Mouse (Mus musculus): ENCODE measurements around the gene Snx30. TPM values are rescaled to one million over a fixed set of nuclear protein-coding genes. Genes with fewer than 3 reads are reported as not detected.

The Snx30 gene
- total and polyA plus RNA-seq, 3 experiments, result 4.2 to 8.6 TPM; not detected in 1

- no peaks in the 10 kb centered on the region for H3K9me3 ChIP-seq (replicated peaks; ENCODE audit: insufficient read depth, low read length)
- no peak for DNase-seq (ENCODE audit: low read depth, low spot score)
- H3K36me3 ChIP-seq (ENCODE audit: control insufficient read depth in 1 of 2, insufficient read depth in 2 of 2, low read length in 2 of 2), result peaks cover 0 to 17% of the 10 kb centered on the region in 2 experiments; a peak in 3 of 4 replicates
- H3K4me3 ChIP-seq (ENCODE audit: control insufficient read depth in 1 of 2, insufficient read depth in 1 of 2, low read depth in 2 of 2, low read length in 2 of 2), result no peak overlapping the region
- H3K27me3 ChIP-seq (ENCODE audit: control insufficient read depth in 1 of 2, insufficient read depth in 2 of 2, low read length in 2 of 2), result no peaks in the 10 kb centered on the region
- no peaks in the 10 kb centered on the region for H3K79me2 ChIP-seq (ENCODE audit: control insufficient read depth, insufficient read depth, low read length, poor library complexity)
- no peak overlapping the region for H3K9ac ChIP-seq (ENCODE audit: control insufficient read depth, low read depth, low read length, poor library complexity, severe bottlenecking)
- H3K27ac ChIP-seq (ENCODE audit: control insufficient read depth, low read depth, low read length), result no peak overlapping the region
- TF ChIP-seq ZC3H11A (IDR thresholded peaks at IDR 0.05; ENCODE audit: low read depth, low read length), result no peak
- TF ChIP-seq MAFK (IDR thresholded peaks at IDR 0.05; ENCODE audit: borderline replicate concordance, low read depth, low read length), result no peak
- TF ChIP-seq ZNF384 (IDR thresholded peaks at IDR 0.05; ENCODE audit: low read depth, low read length), result no peak
- TF ChIP-seq USF2 (IDR thresholded peaks at IDR 0.05; ENCODE audit: borderline replicate concordance in 1 of 2, insufficient read depth in 1 of 2, low read depth in 1 of 2, low read length in 2 of 2), result no peak
- no peak for TF ChIP-seq MEF2A (IDR thresholded peaks at IDR 0.05; ENCODE audit: extremely low read depth, insufficient replicate concordance, low read depth, low read length, poor library complexity, severe bottlenecking)
- no peak for TF ChIP-seq MXI1 (IDR thresholded peaks at IDR 0.05; ENCODE audit: low read depth, low read length)
- TF ChIP-seq ZMIZ1 (IDR thresholded peaks at IDR 0.05; ENCODE audit: low read depth, low read length), result no peak
- TF ChIP-seq NELFE (IDR thresholded peaks at IDR 0.05; ENCODE audit: low read depth, low read length), result no peak
- no peak for TF ChIP-seq POLR2AphosphoS2 (IDR thresholded peaks at IDR 0.05; ENCODE audit: low read length)
- H3K4me1 ChIP-seq (ENCODE audit: control insufficient read depth in 1 of 2, insufficient read depth in 2 of 2, low read length in 2 of 2), result peaks cover 2 to 15% of the 10 kb centered on the region in 2 experiments
Measured at GRCm38 (mm10) chr4:59884136-59884696, 78.6 kb downstream of the Snx30 start.

GRCm38 (mm10) chr4:59886281-59886680 is 80.6 kb downstream of the Snx30 start:
- TF ChIP-seq GABPA (IDR thresholded peaks at IDR 0.05; ENCODE audit: low read depth, low read length) (no peak), MAZ (IDR thresholded peaks at IDR 0.05; ENCODE audit: low read depth, low read length) (no peak), MYC (IDR thresholded peaks at IDR 0.05; ENCODE audit: low read depth, low read length) (no peak), TCF12 (IDR thresholded peaks at IDR 0.05; ENCODE audit: low read depth, low read length) (no peak), TAL1 (IDR thresholded peaks at IDR 0.05; ENCODE audit: low read length) (no peak), MXI1 (IDR thresholded peaks at IDR 0.05; ENCODE audit: low read depth, low read length) (no peak), GATA1 (IDR thresholded peaks at IDR 0.05; ENCODE audit: low read depth, low read length) (no peak), POLR2A (IDR thresholded peaks at IDR 0.05; ENCODE audit: control insufficient read depth in 1 of 2, insufficient read depth in 1 of 2, low read depth in 1 of 2, low read length in 2 of 2, poor library complexity in 1 of 2) (no peak), POLR2AphosphoS2 (IDR thresholded peaks at IDR 0.05; ENCODE audit: low read length) (no peak), CHD1 (IDR thresholded peaks at IDR 0.05; ENCODE audit: low read depth, low read length) (no peak), MAFK (IDR thresholded peaks at IDR 0.05; ENCODE audit: borderline replicate concordance, low read depth, low read length) (no peak), ETS1 (IDR thresholded peaks at IDR 0.05; ENCODE audit: low read depth, low read length) (no peak), SMC3 (IDR thresholded peaks at IDR 0.05; ENCODE audit: low read depth, low read length) (no peak), MYB (IDR thresholded peaks at IDR 0.05; ENCODE audit: low read depth, low read length) (no peak), RCOR1 (IDR thresholded peaks at IDR 0.05; ENCODE audit: low read depth, low read length) (no peak), E2F4 (IDR thresholded peaks at IDR 0.05; ENCODE audit: borderline replicate concordance, low read depth, low read length) (no peak)
- Histone ChIP-seq H3K27me3 (ENCODE audit: control insufficient read depth in 1 of 2, insufficient read depth in 2 of 2, low read length in 2 of 2) (no peaks in the 10 kb centered on the region), H3K36me3 (ENCODE audit: control insufficient read depth in 1 of 2, insufficient read depth in 2 of 2, low read length in 2 of 2) (peaks cover 0 to 17% of the 10 kb centered on the region in 2 experiments; a peak in 2 of 4 replicates), H3K27ac (ENCODE audit: control insufficient read depth, low read depth, low read length) (no peak overlapping the region), H3K9ac (ENCODE audit: control insufficient read depth, low read depth, low read length, poor library complexity, severe bottlenecking) (no peak overlapping the region), H3K9me3 (replicated peaks; ENCODE audit: insufficient read depth, low read length) (no peaks in the 10 kb centered on the region), H3K79me2 (ENCODE audit: control insufficient read depth, insufficient read depth, low read length, poor library complexity) (no peaks in the 10 kb centered on the region), H3K4me3 (ENCODE audit: control insufficient read depth in 1 of 2, insufficient read depth in 1 of 2, low read depth in 2 of 2, low read length in 2 of 2) (no peak overlapping the region), H3K4me1 (ENCODE audit: control insufficient read depth in 1 of 2, insufficient read depth in 2 of 2, low read length in 2 of 2) (peaks cover 2 to 15% of the 10 kb centered on the region in 2 experiments)
- DNase-seq (ENCODE audit: low read depth, low spot score), result no peak

Measured in MEL (cell line).